Mouse (Mus musculus): ENCODE results near the gene Spib. TPM values are rescaled to one million over a fixed set of nuclear protein-coding genes. Genes with fewer than 3 reads are reported as not detected.

The Spib gene
- polyA plus RNA-seq, 1 experiment from 2014 or later: 0.72 TPM

DNA sequence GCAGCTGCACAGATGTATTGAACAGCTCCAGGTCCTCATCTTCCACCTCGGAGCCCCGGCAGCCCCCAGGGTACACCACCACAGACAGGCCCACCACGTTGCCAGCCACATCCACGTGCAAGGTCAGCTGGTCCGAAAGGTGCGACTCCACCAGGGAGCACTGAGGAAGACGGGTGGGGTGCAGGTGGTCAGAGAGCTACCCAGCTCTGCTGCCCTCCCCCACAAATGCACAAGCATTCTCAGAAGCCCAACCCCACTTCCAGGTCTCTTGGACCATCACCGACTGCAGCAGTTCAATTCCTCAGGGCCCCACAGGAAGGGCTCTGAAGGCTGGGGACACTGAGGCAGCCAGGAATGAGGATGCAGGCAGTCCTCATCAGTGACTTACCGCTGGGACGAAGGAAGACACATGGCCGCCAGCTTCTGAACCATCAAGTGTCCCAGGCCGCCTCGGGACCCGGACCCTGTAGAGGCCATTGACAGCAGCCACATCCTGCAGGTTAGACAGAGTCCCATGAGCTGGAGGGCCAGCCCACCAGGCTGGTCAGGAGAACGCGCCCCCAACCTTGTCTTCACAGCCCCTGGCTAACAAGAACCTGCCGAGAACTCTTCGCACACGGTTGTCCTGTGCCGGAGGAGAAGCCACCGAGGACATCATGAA is 39.6 kb downstream of the Spib start:
- H3K36me3 ChIP-seq: peaks cover 57% of the 10 kb centered on the region
- H3K4me2 ChIP-seq: no peak overlapping the region
- no peak overlapping the region for H3K27ac ChIP-seq
- no peaks in the 10 kb centered on the region for H3K27me3 ChIP-seq
- no peaks in the 10 kb centered on the region for H3K9me3 ChIP-seq
- no peak for ATAC-seq (ENCODE audit: insufficient number of reproducible peaks, low FRiP score, low TSS enrichment, low read depth)
- H3K4me1 ChIP-seq: peaks cover 21% of the 10 kb centered on the region
- 91% methylated on average over 21 of the region's 21 CpGs for WGBS
- no peak overlapping the region for H3K9ac ChIP-seq
- no peak overlapping the region for H3K4me3 ChIP-seq

GRCm38 (mm10) chr7:44491391-44491790 is 40.5 kb downstream of the Spib start:
- H3K36me3 ChIP-seq: peaks cover 60% of the 10 kb centered on the region
- ATAC-seq (ENCODE audit: insufficient number of reproducible peaks, low FRiP score, low TSS enrichment, low read depth): no peak
- H3K9ac ChIP-seq: no peak overlapping the region

DNA sequence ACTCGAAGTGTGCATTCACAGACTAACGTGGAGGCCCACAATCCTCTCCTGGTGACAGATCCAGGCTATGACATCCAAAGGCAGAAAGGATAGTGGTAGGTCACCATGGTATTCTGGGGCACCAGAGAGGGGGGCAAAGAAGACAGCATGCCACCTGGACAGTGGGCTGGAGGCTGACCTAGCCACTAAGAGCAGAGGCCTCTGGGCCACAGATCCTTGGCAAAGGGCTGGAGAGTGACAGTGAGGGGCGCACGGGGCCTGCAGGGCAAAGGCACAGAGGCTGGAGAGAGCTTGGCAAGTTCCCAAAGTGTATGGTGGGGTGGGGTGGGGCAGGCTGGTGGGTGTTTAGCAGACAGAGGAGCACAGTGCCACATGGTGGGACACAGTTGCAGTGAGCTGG is 41.6 kb downstream of the Spib start:
- H3K4me2 ChIP-seq: no peak overlapping the region
- H3K27ac ChIP-seq: no peak overlapping the region
- H3K27me3 ChIP-seq: no peaks in the 10 kb centered on the region
- H3K9me3 ChIP-seq: no peaks in the 10 kb centered on the region
- no peak overlapping the region for H3K4me3 ChIP-seq
- peaks cover 8% of the 10 kb centered on the region for H3K4me1 ChIP-seq
- WGBS: 91% methylated on average over 4 of the region's 4 CpGs
- no peak for ATAC-seq (ENCODE audit: insufficient number of reproducible peaks, low FRiP score, low TSS enrichment, low read depth)
- H3K9ac ChIP-seq: no peak overlapping the region
- peaks cover 60% of the 10 kb centered on the region for H3K36me3 ChIP-seq

More at GRCm38 (mm10) chr7:44491391-44491790, 40.5 kb downstream of the Spib start:
- Histone ChIP-seq H3K4me1 (peaks cover 14% of the 10 kb centered on the region), H3K27ac (no peak overlapping the region), H3K27me3 (no peaks in the 10 kb centered on the region), H3K9me3 (no peaks in the 10 kb centered on the region), H3K4me3 (no peak overlapping the region), H3K4me2 (no peak overlapping the region)
- 94% methylated on average over 5 of the region's 5 CpGs for WGBS

DNA sequence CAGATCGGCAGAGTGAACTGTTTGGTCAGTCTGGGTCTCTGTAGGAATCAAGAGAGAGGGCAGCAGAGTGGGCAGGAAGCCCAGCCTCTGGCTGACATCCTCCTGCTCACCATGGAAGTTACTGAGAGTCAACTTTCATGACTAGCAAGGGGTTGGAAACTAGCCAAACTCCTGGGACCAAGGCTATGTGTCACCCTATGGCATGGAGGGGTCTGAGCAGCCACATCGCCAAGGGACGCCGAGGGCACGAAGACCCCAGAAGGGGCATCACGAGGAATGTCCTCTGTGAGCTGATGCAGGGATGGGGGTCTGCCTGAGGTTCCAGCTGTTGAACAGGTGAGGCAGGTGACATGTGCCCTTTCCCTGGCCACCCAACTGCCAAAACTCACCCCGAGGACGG is 43.3 kb downstream of the Spib start:
- peaks cover 53% of the 10 kb centered on the region for H3K36me3 ChIP-seq
- H3K4me3 ChIP-seq: no peak overlapping the region
- no peaks in the 10 kb centered on the region for H3K4me1 ChIP-seq
- H3K9ac ChIP-seq: no peak overlapping the region
- H3K27ac ChIP-seq: no peak overlapping the region
- WGBS: 90% methylated on average over 8 of the region's 8 CpGs
- no peak overlapping the region for H3K4me2 ChIP-seq
- ATAC-seq (ENCODE audit: insufficient number of reproducible peaks, low FRiP score, low TSS enrichment, low read depth): no peak
- H3K27me3 ChIP-seq: no peaks in the 10 kb centered on the region
- H3K9me3 ChIP-seq: no peaks in the 10 kb centered on the region

- H3K9ac ChIP-seq: no peak overlapping the region
- ATAC-seq (ENCODE audit: insufficient number of reproducible peaks, low FRiP score, low TSS enrichment, low read depth): no peak
- no peaks in the 10 kb centered on the region for H3K4me1 ChIP-seq
- 88% methylated on average over 7 of the region's 7 CpGs for WGBS
- peaks cover 3% of the 10 kb centered on the region for H3K27me3 ChIP-seq
- no peak overlapping the region for H3K4me3 ChIP-seq
- no peak overlapping the region for H3K27ac ChIP-seq
- H3K4me2 ChIP-seq: no peak overlapping the region
- H3K9me3 ChIP-seq: no peaks in the 10 kb centered on the region
- H3K36me3 ChIP-seq: peaks cover 48% of the 10 kb centered on the region
These were observed 43.9 kb downstream of the Spib start for GRCm38 (mm10) chr7:44487936-44488335.

GRCm38 (mm10) chr7:44486927-44487575 is 44.8 kb downstream of the Spib start:
- H3K27me3 ChIP-seq: peaks cover 12% of the 10 kb centered on the region
- H3K4me2 ChIP-seq: no peak overlapping the region
- WGBS: 64% methylated on average over 13 of the region's 13 CpGs
- peaks cover 39% of the 10 kb centered on the region for H3K36me3 ChIP-seq
- no peak overlapping the region for H3K9ac ChIP-seq
- no peak overlapping the region for H3K4me3 ChIP-seq
- no peaks in the 10 kb centered on the region for H3K4me1 ChIP-seq
- no peak for ATAC-seq (ENCODE audit: insufficient number of reproducible peaks, low FRiP score, low TSS enrichment, low read depth)
- H3K27ac ChIP-seq: no peak overlapping the region
- no peaks in the 10 kb centered on the region for H3K9me3 ChIP-seq

DNA sequence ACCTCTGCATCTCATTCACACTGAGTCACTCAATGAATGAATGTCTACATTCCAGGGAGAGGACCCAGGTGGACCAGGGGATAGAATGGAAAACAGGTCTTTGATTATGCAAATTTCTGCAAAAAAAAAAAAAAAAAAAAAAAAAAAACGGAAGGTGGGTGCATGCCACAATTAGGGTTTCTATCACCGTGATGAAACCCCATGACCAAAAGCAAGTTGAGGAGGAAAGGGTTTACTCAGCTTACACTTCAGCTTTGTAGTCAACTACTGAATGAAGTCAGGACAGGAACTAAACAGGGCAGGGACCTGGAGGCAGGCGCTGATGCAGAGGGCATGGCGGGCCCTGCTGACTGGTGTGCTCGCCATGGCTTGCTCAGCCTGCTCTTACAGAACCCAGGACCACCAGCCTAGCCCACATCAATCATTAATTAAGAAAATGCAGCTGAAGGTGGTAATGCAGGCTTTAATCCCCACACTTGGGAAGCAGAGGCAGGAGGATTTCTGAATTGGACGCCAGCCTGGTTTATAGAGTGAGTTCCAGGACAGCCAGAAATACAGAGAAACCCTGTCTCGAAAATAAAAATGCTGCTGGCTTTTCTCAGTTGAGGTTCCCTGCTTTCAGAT is 46.2 kb downstream of the Spib start:
- Histone ChIP-seq H3K4me3 (no peak overlapping the region), H3K9me3 (no peaks in the 10 kb centered on the region), H3K27me3 (peaks cover 16% of the 10 kb centered on the region), H3K27ac (no peak overlapping the region), H3K4me1 (no peaks in the 10 kb centered on the region), H3K9ac (no peak overlapping the region), H3K4me2 (no peak overlapping the region), H3K36me3 (peaks cover 26% of the 10 kb centered on the region)
- 76% methylated on average over 7 of the region's 7 CpGs for WGBS
- no peak for ATAC-seq (ENCODE audit: insufficient number of reproducible peaks, low FRiP score, low TSS enrichment, low read depth)

GRCm38 (mm10) chr7:44484841-44485571 is 46.9 kb downstream of the Spib start:
- peaks cover 18% of the 10 kb centered on the region for H3K27me3 ChIP-seq
- no peaks in the 10 kb centered on the region for H3K9me3 ChIP-seq
- no peak overlapping the region for H3K4me2 ChIP-seq
- ATAC-seq (ENCODE audit: insufficient number of reproducible peaks, low FRiP score, low TSS enrichment, low read depth): no peak
- H3K4me1 ChIP-seq: no peaks in the 10 kb centered on the region
- no peak overlapping the region for H3K4me3 ChIP-seq
- peaks cover 19% of the 10 kb centered on the region for H3K36me3 ChIP-seq
- 39% methylated on average over 5 of the region's 5 CpGs for WGBS
- no peak overlapping the region for H3K9ac ChIP-seq
- no peak overlapping the region for H3K27ac ChIP-seq

GRCm38 (mm10) chr7:44484109-44484508 is 47.8 kb downstream of the Spib start:
- Histone ChIP-seq H3K4me2 (no peak overlapping the region), H3K4me3 (no peak overlapping the region), H3K9me3 (no peaks in the 10 kb centered on the region), H3K4me1 (no peaks in the 10 kb centered on the region), H3K36me3 (peaks cover 12% of the 10 kb centered on the region), H3K9ac (no peak overlapping the region), H3K27me3 (peaks cover 18% of the 10 kb centered on the region), H3K27ac (no peak overlapping the region)
- no peak for ATAC-seq (ENCODE audit: insufficient number of reproducible peaks, low FRiP score, low TSS enrichment, low read depth)
- WGBS: 91% methylated on average over 1 of the region's 1 CpGs

DNA sequence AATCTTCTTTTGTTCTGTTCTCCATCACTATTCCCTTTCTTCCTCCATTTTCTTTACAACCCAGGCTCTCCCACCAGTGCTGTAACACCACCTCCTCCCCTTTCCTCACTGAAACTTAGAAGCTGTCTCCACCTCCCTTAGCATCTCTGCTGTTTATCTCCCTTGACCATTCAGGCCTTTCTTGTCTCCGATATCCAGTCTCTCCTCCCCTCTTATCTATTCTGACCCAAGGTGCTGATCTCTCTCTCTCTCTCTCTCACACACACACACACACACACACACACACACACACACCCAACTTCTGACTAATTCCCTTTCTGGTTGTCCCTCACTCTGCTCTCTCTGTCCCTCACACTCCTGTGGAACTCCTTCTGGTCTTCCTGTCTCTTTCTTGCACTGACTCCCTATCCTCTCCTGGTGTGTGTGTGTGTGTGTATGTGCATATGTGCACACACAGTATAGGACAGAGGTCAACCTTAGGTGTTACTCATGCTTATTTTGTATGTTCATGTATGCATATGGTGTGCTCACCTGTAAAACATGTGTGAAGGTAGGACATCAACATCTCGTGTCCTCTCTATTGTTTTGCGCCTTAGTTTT is 48.9 kb downstream of the Spib start:
- WGBS: 69% methylated on average over 3 of the region's 3 CpGs
- no peak for ATAC-seq (ENCODE audit: insufficient number of reproducible peaks, low FRiP score, low TSS enrichment, low read depth)
- Histone ChIP-seq H3K9ac (no peak overlapping the region), H3K27ac (no peak overlapping the region), H3K27me3 (peaks cover 18% of the 10 kb centered on the region), H3K9me3 (no peaks in the 10 kb centered on the region), H3K36me3 (0 out of 2 replicates have a peak, but pooled peaks cover 4% of the 10 kb centered on the region), H3K4me3 (no peak overlapping the region), H3K4me2 (no peak overlapping the region), H3K4me1 (no peaks in the 10 kb centered on the region)
